Mouse (Mus musculus) heart, postnatal 10 days (tissue): Measurements from ENCODE around the gene Ppie. TPM values are rescaled to one million over a fixed set of nuclear protein-coding genes. Genes with fewer than 3 reads are reported as not detected.

Experiments
- total RNA-seq, 2 experiments: library from RNA; stranded (reverse); gene quantifications; 2 replicates each; pipeline ENCODE4 v1.2.3; 2021

Ppie gene
- total RNA-seq, 2 experiments from 2014 or later, result 28.4 to 29.2 TPM

Other genes starting within 250 kb of the Ppie start
- 1 to 10 TPM in 1 of 2 experiments, under 1 TPM in 1; 0.12 to 2.3 TPM for gene Mfsd2a, start 178.8 kb downstream of the Ppie start, total RNA-seq
- gene Mycl, start 144.3 kb downstream of the Ppie start, total RNA-seq, result under 1 TPM; 0.22 to 0.84 TPM
- gene Trit1, start 123.4 kb downstream of the Ppie start, total RNA-seq, result 1 to 10 TPM; 7.7 to 8.3 TPM
- not detected for gene Bmp8b, start 34.8 kb downstream of the Ppie start, total RNA-seq
- gene Oxct2b, start 23.7 kb downstream of the Ppie start, total RNA-seq, result not detected
- under 1 TPM; 0.40 to 0.89 TPM for gene Hpcal4, start 43.3 kb upstream of the Ppie start, total RNA-seq
- gene Nt5c1a, start 61.6 kb upstream of the Ppie start, total RNA-seq, result 10 to 100 TPM; 33.4 to 35.0 TPM
- 10 to 100 TPM; 31.6 to 34.3 TPM for gene Heyl, start 93.6 kb upstream of the Ppie start, total RNA-seq
- 100 to 1,000 TPM; 259 to 282 TPM for gene Pabpc4, start 122.4 kb upstream of the Ppie start, total RNA-seq
- gene Oxct2a, start 183.7 kb upstream of the Ppie start, total RNA-seq, result not detected
- under 1 TPM in 1 of 2 experiments, not detected in 1; 0.17 TPM for gene Bmp8a, start 203.3 kb upstream of the Ppie start, total RNA-seq